Mouse (Mus musculus): ENCODE measurements around the gene Crygd.
"Not testable (repeated sequence)": the region's sequence is repeated elsewhere in the genome, so short reads cannot be mapped to it uniquely, and the experiment has no call there.

The Crygd gene

GRCm38 (mm10) chr1:65063352-65063751 lies at the start of gene Crygd:
Crygd (minus strand) TSS chr1:65063452.
- DNase-seq (ENCODE audit: low spot score), result no peak

DNA sequence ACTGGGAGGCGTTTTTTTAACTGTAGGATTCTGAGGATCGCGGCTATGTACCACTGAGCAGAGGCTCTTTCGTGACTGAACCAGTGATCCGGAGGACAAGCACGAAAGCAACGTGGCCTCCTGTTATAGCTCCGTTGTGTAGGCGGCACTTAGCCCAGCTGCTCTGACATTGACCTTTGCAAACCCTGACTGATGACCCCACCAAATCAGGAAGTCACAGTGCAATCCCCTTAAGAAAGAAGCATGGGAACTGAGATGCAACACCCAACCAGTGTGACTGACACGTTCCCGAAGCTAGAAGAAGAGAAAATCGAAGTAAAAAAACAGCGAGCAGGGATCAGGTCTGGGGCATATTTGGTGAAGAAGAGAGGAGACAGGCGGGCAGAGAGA lies 49.5 kb upstream of the Crygd start:
- DNase-seq (ENCODE audit: low spot score), result no peak

DNA sequence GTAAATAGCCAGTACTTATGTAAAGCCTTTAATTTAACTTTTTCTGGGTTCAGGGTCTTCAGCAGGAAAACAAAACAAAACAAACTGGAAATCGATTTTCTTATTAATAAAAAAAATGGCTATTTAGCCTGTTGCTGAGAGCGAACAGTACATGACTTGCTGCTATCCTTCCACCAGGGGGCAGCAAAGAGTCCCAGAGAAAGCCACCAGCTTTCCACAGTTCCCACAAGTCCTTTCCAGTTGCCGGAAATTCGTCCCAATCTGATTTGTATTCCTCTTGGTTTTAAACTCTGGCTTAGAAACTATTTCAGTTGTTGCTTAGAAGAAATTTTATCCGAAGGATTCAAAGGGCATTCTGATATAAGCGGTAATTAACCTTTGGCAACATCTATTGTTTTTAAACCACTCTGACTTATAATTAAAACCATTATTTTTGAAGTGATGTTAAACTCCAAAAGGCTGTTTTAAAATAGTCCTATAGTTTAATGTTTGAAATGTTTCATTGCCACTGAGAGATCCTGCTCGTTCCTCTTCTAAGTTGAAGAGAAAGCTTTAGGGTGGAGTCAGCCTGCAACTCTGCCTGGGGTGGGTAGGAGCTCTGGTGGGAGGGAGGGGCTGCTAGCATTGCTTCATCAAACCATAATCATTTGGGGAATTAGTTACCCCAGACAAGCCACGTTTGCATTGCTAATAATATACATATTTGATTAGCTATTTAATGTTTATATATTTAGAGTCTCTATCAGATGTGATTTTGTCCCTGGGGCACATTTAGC lies 49.0 kb upstream of the Crygd start:
- DNase-seq (ENCODE audit: low spot score), result peak; percentile 76

GRCm38 (mm10) chr1:65109756-65110435 lies 46.6 kb upstream of the Crygd start:
- no peak for DNase-seq (ENCODE audit: low spot score)

GRCm38 (mm10) chr1:65109196-65109595 lies 45.9 kb upstream of the Crygd start:
- no peak for DNase-seq (ENCODE audit: low spot score)

DNA sequence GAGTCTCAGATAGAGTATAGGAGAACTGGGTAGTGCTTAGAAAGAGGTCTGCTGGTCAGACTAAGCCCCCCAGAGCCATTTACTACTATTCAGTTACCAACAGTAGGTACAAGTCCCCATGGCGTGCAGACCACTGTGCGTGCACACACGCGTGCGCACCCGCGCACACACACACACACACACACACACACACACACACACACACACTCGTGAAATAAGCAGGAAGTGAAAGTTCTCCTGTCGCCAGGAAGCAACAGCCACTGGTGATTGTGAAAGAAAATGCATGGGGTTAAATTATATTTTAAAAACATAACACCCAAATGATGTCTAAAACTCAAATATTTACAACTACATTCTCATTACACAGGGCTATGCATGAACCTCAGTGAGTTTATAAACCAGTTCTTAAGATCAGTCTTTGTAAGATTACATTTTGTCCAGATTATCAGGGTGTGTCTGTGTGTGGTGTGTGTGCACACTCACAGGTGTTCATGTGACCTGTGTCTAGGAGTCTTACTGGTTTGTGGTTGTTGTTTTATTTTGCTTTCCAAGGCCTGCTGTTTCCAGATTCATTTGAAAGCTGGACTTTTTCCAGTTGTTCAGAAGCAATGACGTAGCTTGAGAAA lies 44.5 kb upstream of the Crygd start:
- no peak for DNase-seq (ENCODE audit: low spot score)

GRCm38 (mm10) chr1:65103273-65103672 lies 40.0 kb upstream of the Crygd start, which contains the start of gene Cryga:
Cryga (minus strand) TSS chr1:65103373.
- no peak for DNase-seq (ENCODE audit: low spot score)

GRCm38 (mm10) chr1:65096953-65097352 lies 33.7 kb upstream of the Crygd start:
- no peak for DNase-seq (ENCODE audit: low spot score)

DNA sequence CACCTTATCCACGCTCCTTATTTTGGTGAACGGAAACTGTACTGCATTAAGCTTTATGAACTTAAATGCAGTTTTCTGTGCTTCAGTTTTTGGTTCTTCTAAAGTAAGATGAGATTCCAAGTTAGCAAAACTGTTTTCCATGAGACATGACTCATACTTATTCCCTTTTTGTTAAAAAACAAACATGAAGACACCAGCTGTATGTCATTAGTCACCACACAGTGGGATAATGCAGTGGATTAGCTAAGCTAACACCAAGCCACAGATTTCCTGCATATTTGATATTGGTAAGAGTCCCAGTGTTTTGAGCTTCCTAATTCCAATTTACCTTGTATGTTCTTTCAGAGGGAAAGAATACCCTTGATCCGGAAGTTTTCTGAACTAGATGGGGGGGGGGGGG lies 28.3 kb upstream of the Crygd start:
- DNase-seq (ENCODE audit: low spot score), result no peak

DNA sequence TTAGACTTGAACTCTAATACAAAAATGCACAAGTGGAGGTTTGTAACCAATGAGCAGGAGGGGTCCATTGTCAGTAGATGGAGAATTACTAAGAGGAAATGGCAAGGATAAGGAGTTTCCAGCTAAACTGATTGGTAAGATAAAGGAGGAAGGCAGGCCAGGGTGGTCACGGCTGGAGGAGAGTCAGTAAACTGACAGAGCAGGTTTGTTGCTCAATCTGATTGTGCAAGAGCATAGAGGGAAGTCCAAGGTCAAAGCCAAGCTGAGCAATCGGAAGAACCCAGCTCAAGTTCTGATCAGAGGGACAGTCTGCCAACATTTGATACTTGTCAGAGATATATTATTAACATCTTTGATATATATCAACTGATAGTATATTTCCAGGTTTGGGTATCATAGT lies 27.1 kb upstream of the Crygd start:
- peak; percentile 63 for DNase-seq (ENCODE audit: low spot score)

- DNase-seq (ENCODE audit: low spot score), result no peak
These were observed 25.5 kb upstream of the Crygd start for GRCm38 (mm10) chr1:65088567-65089356.

- DNase-seq (ENCODE audit: low spot score), result no peak
These were observed 18.9 kb upstream of the Crygd start, which contains the start of gene Crygb for GRCm38 (mm10) chr1:65082188-65082587. Crygb (minus strand) TSS chr1:65082288.

- DNase-seq (ENCODE audit: low spot score), result no peak
These were observed 12.4 kb upstream of the Crygd start for GRCm38 (mm10) chr1:65075607-65076006.

GRCm38 (mm10) chr1:65073589-65073988 lies 10.3 kb upstream of the Crygd start, which contains the start of gene Crygc:
Crygc (minus strand) TSS chr1:65073689.
- DNase-seq (ENCODE audit: low spot score), result no peak

DNA sequence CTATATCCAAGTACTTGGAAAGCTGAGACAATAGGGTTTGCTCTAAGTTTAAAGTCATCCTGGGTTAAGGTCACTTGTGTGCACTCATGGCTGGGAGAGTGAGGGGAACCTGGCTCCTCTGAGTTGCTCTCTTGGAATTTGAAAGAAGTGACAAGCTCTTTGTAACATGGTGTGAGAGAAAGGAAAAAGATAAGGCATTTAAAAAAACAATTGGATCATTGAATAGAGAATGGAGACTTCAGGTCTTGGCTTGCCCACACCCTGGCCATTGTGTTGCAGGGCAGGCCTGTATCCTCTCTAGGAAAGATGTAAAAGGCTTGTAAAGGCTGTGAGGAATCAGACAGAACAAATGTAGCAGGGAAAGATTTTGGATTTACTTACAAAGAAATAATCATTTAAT lies 4.6 kb upstream of the Crygd start:
- DNase-seq (ENCODE audit: low spot score), result no peak

GRCm38 (mm10) chr1:65064201-65064600 lies 949 bp upstream of the Crygd start:
- DNase-seq (ENCODE audit: low spot score), result no peak

DNA sequence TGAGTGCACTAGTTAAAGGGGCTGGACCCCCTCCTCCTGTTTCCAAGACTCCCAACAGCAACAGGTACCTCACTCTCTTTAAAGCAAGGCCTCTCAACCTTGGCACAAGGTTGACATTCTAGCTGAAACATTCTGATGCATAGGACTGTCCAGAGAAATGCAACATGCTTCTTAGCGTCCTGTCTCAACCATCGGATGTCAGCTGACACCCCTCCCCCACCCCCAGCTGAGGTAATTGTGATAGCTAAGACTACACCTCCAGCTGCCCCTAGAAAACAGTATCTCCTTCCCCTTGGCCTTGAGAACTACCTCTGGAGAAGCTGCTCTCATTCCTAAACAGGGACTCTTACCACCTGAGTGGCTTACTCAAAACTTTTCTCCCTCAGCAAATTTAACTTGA lies 11.1 kb downstream of the Crygd start:
- no peak for DNase-seq (ENCODE audit: low spot score)

DNA sequence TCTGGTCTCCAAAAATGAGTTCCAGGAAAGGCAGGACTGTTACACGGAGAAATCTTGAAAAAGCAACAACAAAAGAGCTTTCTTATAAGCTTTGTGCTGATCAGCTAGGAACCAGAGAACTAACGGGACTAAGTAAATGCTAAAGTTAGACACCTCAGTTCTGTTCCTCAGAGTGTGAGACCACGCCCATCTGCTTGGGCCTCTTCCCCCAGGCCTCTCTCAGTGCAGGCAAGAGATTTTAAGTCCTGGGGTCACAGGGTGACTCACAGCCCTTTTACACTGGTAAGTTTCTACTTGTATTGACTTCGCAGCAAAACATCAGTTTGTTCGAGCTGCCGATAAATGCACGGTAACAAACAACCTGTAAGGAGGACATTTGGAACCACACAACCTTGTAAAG lies 11.6 kb downstream of the Crygd start:
- no peak for DNase-seq (ENCODE audit: low spot score)

- not testable (repeated sequence) for DNase-seq (ENCODE audit: low spot score)
These were observed 12.3 kb downstream of the Crygd start, which contains the start of gene Cryge for GRCm38 (mm10) chr1:65050952-65051351. Cryge (minus strand) TSS chr1:65051149.

- peak; percentile 23 for DNase-seq (ENCODE audit: low spot score)
These were observed 14.5 kb downstream of the Crygd start for GRCm38 (mm10) chr1:65048781-65049180.

- peak; percentile 17 for DNase-seq (ENCODE audit: low spot score)
These were observed 16.7 kb downstream of the Crygd start for GRCm38 (mm10) chr1:65046401-65047109.

Measured in urinary bladder, postnatal 14 days (tissue).